Mouse (Mus musculus) small intestine, adult 2 months (tissue): ENCODE data around the gene Acot11.

Experiments used
- CTCF ChIP-seq: fragments of 200-500 bp; IDR thresholded peaks from 2 replicates; pipeline ENCODE4 v1.5.1; 2012; ENCODE audit warnings: low read depth, mild to moderate bottlenecking, control low read depth, inconsistent platforms, low read length, moderate library complexity, mixed read lengths; ENCODE audit not compliant: insufficient replicate concordance, insufficient read length; ENCODE audit errors: extremely low read depth
- POLR2A ChIP-seq: fragments of 200-500 bp; IDR thresholded peaks from 2 replicates; pipeline ENCODE4 v1.6.1; 2012; ENCODE audit warnings: low read depth, mild to moderate bottlenecking, control low read depth, inconsistent platforms, low read length, moderate library complexity

DNA sequence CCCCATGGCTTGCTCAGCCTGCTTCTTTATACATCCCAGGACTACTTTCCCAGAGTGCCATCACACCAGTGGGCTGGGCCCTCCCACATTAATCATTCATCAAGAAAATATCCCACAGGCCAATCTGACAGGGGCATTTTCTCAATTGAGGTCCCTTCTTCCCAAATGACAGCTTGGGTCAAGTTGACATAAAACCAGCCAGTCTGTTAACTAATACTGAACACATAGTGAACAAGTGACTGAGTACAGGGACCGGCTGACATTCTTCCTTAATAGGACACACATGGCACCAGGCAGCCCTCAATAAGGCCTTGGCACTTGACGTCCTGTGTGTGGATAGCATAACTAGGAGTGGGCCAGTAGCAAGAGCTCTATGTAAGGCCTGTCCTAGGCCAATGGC lies 35.5 kb downstream of the Acot11 start:
- TF ChIP-seq CTCF: no peak
- no peak for TF ChIP-seq POLR2A
